Mouse (Mus musculus) forebrain, embryonic 12.5 days (tissue): Measurements from ENCODE around the gene Sema4c. TPM values are rescaled to one million over a fixed set of nuclear protein-coding genes. Genes with fewer than 3 reads are reported as not detected.

Experiments used
- ATAC-seq: fragments of 200-750 bp; cut with Nextera tagmentation; 2 replicates; pipeline ENCODE4 v1.8.0; 2017; ENCODE audit warnings: moderate TSS enrichment; ENCODE audit not compliant: low FRiP score
- H3K27ac ChIP-seq: fragments of 300-500 bp; sonication (generic); 2 replicates; pipeline ENCODE4 v1.5.1; 2016; ENCODE audit warnings: mild to moderate bottlenecking
- H3K27me3 ChIP-seq: fragments of 300-500 bp; sonication (generic); 2 replicates; pipeline ENCODE4 v1.6.1; 2016; ENCODE audit warnings: mild to moderate bottlenecking
- H3K36me3 ChIP-seq: fragments of 300-500 bp; sonication (generic); replicated peaks from 2 replicates; pipeline ENCODE4 v1.6.1; 2016; ENCODE audit warnings: mild to moderate bottlenecking
- H3K4me1 ChIP-seq: fragments of 300-500 bp; sonication (generic); 2 replicates; pipeline ENCODE4 v1.6.1; 2016
- H3K4me2 ChIP-seq: fragments of 300-500 bp; sonication (generic); 2 replicates; pipeline ENCODE4 v1.6.1; 2016; ENCODE audit warnings: mild to moderate bottlenecking, moderate library complexity
- H3K4me3 ChIP-seq: fragments of 300-500 bp; sonication (generic); replicated peaks from 2 replicates; pipeline ENCODE4 v1.5.1; 2016; ENCODE audit warnings: mild to moderate bottlenecking
- H3K9ac ChIP-seq: fragments of 300-500 bp; sonication (generic); 2 replicates; pipeline ENCODE4 v1.6.1; 2016; ENCODE audit warnings: mild to moderate bottlenecking
- H3K9me3 ChIP-seq: fragments of 300-500 bp; sonication (generic); 2 replicates; pipeline ENCODE4 v1.6.1; 2016
- WGBS: fragments of 180-500 bp; shearing (Covaris S2); methylation state at CpG from one replicate; pipeline ENCODE4 v1.1.7; 2016; 5-methylcytosine and 5-hydroxymethylcytosine counted together
- microRNA-seq: library from miRNA; unstranded; fragments of <30 nt; microRNA quantifications from one replicate; pipeline ENCODE4, GENCODE M21; 2017
- polyA plus RNA-seq: library from polyadenylated mRNA; unstranded; fragments of >200 nt; fragmentation: Nextera tagmentation; extraction: Ambion mirVana; gene quantifications from 2 replicates; pipeline ENCODE4 v1.2.1, GENCODE M21; 2016

Sema4c gene
- polyA plus RNA-seq, 1 experiment from 2014 or later: 29.8 TPM

DNA sequence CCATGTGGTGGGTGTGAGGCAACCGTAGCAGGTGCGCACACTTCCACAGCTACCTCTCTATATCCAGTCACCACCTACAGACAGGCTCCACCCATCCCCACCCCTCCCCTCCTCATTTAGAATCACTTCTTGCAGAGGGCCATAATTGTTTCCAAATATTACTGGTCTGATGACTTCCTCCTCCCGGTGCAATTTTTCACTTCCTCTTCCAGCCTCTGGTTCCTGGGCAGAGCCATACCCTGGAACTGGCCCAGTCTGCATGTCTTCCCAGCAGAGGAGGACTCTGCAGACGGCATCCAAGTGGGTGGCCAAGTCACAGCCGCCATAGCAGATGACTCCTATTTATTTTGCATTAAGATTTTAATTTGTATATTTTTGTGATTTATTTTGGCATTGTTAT lies 49.9 kb downstream of the Sema4c start:
- 89% methylated on average over 5 of the region's 5 CpGs for WGBS
- Histone ChIP-seq H3K4me3 (no peak overlapping the region), H3K27me3 (no peaks in the 10 kb centered on the region)

DNA sequence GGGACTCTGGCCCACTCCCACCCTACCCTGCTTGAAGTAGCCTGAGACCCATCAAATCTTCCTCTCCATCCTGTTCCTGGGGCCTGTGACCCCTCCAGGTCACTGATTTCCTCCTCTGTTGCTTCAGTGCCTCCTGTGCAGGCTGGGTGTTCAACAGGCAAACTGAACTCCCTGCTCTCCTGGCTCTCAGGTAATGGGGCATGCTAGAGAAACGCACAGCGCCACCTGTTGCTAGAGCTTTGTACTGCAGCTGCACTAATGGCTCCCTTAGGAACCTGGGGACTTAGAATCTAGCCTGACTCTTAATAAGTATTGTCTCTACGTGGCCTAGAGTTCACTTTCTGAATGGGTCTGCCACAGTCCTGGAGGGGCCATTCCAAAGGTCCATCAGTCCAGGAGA lies 56.9 kb downstream of the Sema4c start:
- H3K27me3 ChIP-seq: no peaks in the 10 kb centered on the region
- H3K9ac ChIP-seq: no peak overlapping the region
- no peak overlapping the region for H3K4me2 ChIP-seq
- H3K27ac ChIP-seq: no peak overlapping the region
- no peak for ATAC-seq
- H3K36me3 ChIP-seq: peaks cover 18% of the 10 kb centered on the region
- H3K4me3 ChIP-seq: no peak overlapping the region
- H3K4me1 ChIP-seq: no peaks in the 10 kb centered on the region
- H3K9me3 ChIP-seq: no peaks in the 10 kb centered on the region
- 3% methylated on average over 3 of the region's 3 CpGs for WGBS

More for the DNA sequence above, 49.9 kb downstream of the Sema4c start:
- ATAC-seq: no peak
- Histone ChIP-seq H3K9me3 (no peaks in the 10 kb centered on the region), H3K4me1 (peaks cover 4% of the 10 kb centered on the region), H3K4me2 (no peak overlapping the region), H3K27ac (no peak overlapping the region), H3K36me3 (peaks cover 20% of the 10 kb centered on the region), H3K9ac (no peak overlapping the region)

Small RNA genes lying within 50 kb of the gene (microRNA-seq; reads per million reads assigned to microRNA genes)
- gene Gm47280: not detected

Other genes with a start within 250 kb of the Sema4c start
- 47.2 and 48.0 TPM in 2 replicates for gene Kansl3, start 189.2 kb downstream of the Sema4c start, polyA plus RNA-seq
- gene Fer1l5, start 186.1 kb downstream of the Sema4c start, polyA plus RNA-seq: 2.0 and 2.5 TPM in 2 replicates
- gene Lman2l, start 113.1 kb downstream of the Sema4c start, polyA plus RNA-seq: 67.1 and 71.4 TPM in 2 replicates
- 9.9 and 11.3 TPM in 2 replicates for gene Cnnm4, start 86.7 kb downstream of the Sema4c start, polyA plus RNA-seq
- gene Cnnm3, start 46.5 kb downstream of the Sema4c start, polyA plus RNA-seq: 3.4 and 4.5 TPM in 2 replicates
- 14.8 and 15.0 TPM in 2 replicates for gene Ankrd23, start 21.5 kb downstream of the Sema4c start, polyA plus RNA-seq
- 0.50 TPM in 1 of 2 replicates, not detected in the other for gene Gm42417, start 18.9 kb downstream of the Sema4c start, polyA plus RNA-seq
- gene Ankrd39, start 10.9 kb downstream of the Sema4c start, polyA plus RNA-seq: 16.7 and 17.9 TPM in 2 replicates
- gene Fam178b, start 124.8 kb upstream of the Sema4c start, polyA plus RNA-seq: 0.18 TPM in 1 of 2 replicates, not detected in the other
- 447 and 453 TPM in 2 replicates for gene Cox5b, start 133.1 kb upstream of the Sema4c start, polyA plus RNA-seq
- 0.41 TPM in 1 of 2 replicates, not detected in the other for gene 4933424G06Rik, start 151.8 kb upstream of the Sema4c start, polyA plus RNA-seq
- 102 and 105 TPM in 2 replicates for gene Actr1b, start 156.1 kb upstream of the Sema4c start, polyA plus RNA-seq
- gene Zap70, start 203.4 kb upstream of the Sema4c start, polyA plus RNA-seq: 0.41 and 0.55 TPM in 2 replicates